Mouse (Mus musculus): Measurements from ENCODE around the gene Zmat3. TPM values are rescaled to one million over a fixed set of nuclear protein-coding genes. Genes with fewer than 3 reads are reported as not detected.

Zmat3 gene
- 5.4 and 5.9 TPM in 2 replicates for polyA plus RNA-seq (2012; rRNA removed)

DNA sequence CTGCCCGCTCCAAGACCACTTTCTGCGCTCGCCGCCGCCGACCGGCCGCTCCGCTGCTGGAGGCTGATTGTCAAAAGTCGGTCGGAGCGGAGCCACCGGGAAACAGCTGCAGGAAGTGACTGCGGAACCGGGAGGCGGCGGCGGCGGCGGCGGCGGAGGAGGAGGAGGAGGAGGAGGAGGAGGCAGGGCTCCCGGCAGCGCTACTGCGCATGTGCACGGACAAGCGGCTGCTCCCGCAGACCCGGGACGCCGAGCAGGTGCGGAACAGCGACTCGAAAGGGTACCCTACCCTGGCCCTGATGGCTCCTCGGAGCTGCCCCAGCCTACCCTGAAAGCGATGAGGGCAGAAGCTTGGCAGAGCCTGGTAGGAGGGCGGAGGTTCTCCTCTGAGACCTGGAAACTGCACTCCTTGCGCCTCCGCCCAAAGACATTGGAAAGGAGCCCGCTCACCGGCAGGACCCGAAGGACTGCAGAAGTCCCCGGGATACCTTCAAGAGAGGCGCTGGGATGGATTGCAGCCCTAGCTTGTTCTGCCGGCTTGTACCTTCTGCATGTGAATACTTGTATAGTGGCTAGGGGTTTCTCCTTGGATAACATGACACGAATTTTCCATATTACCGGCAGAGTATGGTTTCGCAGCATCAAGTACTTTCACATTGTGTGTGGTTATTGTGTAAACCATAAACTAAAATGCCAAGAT is at the start of gene Zmat3:
Gene Zmat3 (minus strand): TSS at position 469 of the 700 bp plus-strand sequence.
- WGBS = under 1% methylated on average over 45 of the region's 48 CpGs
- no peak for DNase-seq (ENCODE audit: low read depth, low spot score)

DNA sequence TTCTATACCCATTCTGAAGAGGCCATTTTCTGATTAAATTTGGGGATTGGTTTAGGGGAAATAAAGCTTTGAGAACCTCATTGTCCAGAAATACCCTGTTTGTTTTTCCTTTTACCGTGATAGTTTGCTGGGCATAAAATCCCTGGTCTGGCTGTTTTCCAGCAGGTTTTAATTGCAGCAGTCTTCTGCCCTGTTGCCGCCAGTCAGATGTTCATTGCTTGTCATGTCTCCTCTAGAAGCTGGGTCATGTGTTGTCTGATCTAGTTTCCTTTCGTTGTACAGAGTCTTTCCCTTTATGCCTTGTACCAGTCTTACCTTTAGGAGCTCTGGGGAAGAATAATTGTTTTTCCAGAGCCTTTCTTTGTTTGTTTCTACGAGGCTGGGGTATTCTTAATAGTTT is 48.6 kb upstream of the Zmat3 start:
- no peak for DNase-seq (ENCODE audit: low read depth, low spot score)
- WGBS = 30% methylated on average over 4 of the region's 4 CpGs

GRCm38 (mm10) chr3:32412502-32413044 is 46.8 kb upstream of the Zmat3 start:
- 68% methylated on average over 7 of the region's 7 CpGs for WGBS
- no peak for DNase-seq (ENCODE audit: low read depth, low spot score)

- DNase-seq (ENCODE audit: low read depth, low spot score) = no peak
- 42% methylated on average over 3 of the region's 3 CpGs for WGBS
Observed at GRCm38 (mm10) chr3:32408811-32409273, 43.0 kb upstream of the Zmat3 start.

DNA sequence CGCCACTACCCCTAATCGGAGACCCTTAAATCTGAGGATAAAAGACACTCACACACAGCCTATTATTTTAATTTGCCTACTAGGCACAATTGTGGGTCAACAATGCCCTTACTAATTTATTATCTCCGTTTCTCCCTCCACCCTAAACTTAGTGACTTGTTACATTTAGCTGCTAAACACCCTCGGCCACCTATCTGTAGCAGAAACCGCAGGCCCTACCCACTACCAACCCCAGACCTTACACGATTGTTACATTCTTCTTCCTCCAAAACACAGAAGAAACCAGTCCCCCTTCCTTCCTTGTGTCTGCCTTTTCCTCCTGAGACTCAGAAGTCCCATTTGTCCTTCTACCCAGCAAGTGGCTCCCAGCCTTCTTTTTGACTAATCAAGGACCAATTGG is 41.0 kb upstream of the Zmat3 start:
- no peak for DNase-seq (ENCODE audit: low read depth, low spot score)
- WGBS = 86% methylated on average over 6 of the region's 6 CpGs

GRCm38 (mm10) chr3:32405699-32406098 is 39.9 kb upstream of the Zmat3 start:
- DNase-seq (ENCODE audit: low read depth, low spot score) = no peak
- WGBS = 62% methylated on average over 1 of the region's 1 CpGs

DNA sequence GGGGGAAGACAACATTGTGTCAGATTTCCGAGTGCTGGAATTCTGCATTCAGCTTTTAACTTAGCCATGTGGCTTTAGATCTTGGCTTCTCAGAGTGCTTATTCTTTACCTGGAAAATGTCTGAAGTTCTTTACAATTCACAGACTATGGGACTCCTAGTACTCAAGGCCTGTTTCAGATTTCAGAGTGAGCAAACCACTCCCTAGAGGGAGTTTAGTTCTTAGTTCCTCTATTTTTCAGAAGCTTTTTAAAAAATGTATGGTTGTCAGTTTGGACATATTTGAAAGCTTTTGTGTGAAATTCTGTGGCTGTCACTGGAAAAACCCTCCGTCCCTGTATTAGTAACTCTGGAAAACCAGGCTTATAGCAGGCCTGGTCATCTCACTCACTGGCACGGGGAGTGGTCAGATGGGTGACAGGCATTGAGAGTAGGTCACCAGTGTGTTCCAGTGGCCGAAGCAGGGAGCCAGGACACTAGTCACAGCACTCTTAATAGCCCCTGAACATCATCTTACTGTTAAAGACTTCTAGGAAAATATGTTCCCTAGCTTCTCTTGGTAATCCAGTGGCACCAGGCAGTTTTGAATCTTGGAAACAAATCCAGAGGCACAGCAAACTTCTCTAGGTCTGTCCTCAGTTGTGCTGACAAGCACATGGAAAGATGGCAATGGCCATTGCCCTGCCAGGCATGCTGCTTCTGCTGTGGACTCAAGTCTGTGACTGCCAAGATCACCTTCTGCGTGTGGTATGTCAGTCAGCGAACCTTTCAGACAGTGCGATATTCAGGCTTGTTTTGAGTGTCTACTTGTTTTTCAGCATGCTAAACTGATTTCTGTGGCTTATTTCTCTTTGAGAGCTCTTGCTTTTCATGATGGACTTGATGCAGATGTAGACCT is 37.4 kb upstream of the Zmat3 start:
- WGBS = 74% methylated on average over 7 of the region's 7 CpGs
- no peak for DNase-seq (ENCODE audit: low read depth, low spot score)

DNA sequence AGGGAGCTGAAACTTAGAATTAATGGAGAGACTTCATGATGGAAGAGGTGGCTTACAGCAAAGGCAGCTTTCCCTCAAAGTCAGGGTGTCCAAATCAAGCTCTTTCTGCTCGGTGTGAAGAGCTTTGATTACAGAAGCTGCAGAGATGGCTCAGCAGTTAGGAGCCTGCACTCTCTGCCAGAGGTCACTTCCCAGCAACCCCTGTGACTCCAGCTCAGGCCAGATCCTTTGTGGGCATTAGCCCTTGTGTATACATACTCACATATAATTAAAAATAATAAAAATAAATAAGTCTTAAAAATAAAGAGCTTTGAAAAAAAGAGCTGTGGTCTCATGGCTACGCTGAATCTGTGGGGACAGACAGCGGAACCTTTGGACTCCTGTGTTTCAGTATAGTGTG is 35.8 kb upstream of the Zmat3 start:
- no peak for DNase-seq (ENCODE audit: low read depth, low spot score)
- 71% methylated on average over 3 of the region's 3 CpGs for WGBS

DNA sequence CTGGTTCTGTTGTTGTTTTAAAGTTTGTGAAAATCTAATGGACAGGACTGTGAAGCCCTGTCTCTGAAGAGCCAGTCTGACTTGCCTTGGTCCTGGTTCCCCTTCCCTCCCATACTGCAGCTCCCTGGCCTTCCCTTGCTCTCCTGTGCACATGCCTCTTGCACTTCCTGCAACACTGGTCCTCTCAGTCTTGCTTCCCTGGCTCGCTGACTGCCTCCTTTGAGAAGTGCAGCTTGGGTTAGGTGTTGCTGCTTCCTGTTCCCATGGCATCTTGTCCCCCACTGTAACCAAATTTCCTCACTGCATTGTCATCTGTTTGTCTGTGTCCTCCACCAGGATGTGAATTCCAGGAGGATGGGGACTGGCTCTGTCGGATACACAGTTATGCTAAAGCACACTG is 34.1 kb upstream of the Zmat3 start:
- no peak for DNase-seq (ENCODE audit: low read depth, low spot score)
- WGBS = 51% methylated on average over 2 of the region's 2 CpGs

- WGBS = 15% methylated on average over 4 of the region's 4 CpGs
- no peak for DNase-seq (ENCODE audit: low read depth, low spot score)
Observed at GRCm38 (mm10) chr3:32399381-32399780, 33.6 kb upstream of the Zmat3 start.

GRCm38 (mm10) chr3:32398623-32399022 is 32.8 kb upstream of the Zmat3 start:
- WGBS = 10% methylated on average over 4 of the region's 4 CpGs
- no peak for DNase-seq (ENCODE audit: low read depth, low spot score)

GRCm38 (mm10) chr3:32398175-32398538 is 32.3 kb upstream of the Zmat3 start:
- WGBS = under 1% methylated on average over 7 of the region's 7 CpGs
- DNase-seq (ENCODE audit: low read depth, low spot score) = no peak

DNA sequence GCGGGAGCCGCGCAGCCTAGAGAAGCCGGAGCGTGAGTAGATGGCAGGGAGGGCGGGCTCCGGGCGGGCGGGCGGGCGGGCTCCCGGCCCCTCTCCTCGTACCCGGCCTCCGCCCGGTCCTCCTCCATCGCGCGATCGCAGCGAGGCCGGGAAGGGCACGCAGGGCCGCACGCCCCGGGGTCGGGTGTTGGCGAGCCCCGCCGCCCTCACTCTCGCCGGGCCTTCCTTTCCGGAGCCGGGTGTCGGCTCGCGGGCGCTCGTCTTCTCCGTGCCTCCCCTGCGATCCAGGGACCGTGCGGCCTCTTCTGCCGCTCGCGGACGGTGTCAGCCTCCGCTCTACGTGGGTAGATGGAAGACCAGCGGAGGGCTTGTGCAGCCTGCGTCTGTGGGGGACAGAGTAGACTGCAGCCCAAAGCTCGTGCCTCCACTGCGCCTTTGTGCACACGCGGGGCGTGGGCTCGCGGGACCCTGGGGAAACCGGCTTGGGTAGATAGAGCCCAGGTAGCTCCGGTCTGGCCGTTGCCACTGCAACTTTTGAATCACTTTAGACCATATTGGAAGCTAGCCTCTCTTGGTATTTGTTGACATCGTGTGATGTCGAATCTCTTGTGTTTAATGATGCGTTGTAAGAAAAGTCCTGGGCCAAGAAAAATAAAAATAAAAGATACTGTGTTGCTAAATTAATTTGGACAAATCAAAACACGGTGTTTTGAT is 31.8 kb upstream of the Zmat3 start, which contains the start of gene Pik3ca:
Gene Pik3ca (plus strand): TSS at position 211 of the 714 bp plus-strand sequence.
- under 1% methylated on average over 58 of the region's 65 CpGs for WGBS
- no peak for DNase-seq (ENCODE audit: low read depth, low spot score)

DNA sequence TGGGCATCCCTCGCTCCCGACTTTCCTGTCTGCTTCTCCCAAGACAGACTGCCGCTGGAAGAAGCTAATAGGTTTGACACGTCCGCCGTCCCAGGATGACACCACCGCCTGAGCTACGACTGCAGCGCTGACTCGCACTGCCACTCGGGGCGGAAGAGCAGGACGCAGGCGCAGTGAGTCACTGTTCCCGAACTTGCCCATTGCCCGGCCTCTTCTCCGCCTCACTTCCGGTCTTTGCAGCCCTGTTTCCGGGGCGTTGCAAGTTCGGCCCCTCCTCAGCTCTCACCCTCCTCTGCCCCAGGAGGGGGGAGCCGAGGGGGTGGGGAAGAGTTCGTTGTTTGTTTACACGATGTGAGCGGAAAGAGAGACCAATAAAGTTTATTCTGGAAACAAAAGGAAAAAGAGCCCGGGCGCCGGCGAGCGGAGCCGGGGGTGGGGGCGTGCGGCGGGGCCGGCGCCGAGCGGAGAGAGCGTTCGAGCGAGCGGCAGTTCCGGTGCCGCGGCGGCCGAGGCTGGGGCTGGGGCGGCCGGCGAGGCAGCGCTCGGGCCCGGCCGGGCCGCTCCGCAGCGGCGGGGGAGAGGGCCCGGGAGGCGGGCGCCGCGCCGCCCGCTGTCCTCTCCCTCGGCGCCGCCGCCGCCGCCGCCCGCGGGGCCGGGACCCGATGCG is 31.1 kb upstream of the Zmat3 start:
- WGBS = 7% methylated on average over 69 of the region's 77 CpGs

DNA sequence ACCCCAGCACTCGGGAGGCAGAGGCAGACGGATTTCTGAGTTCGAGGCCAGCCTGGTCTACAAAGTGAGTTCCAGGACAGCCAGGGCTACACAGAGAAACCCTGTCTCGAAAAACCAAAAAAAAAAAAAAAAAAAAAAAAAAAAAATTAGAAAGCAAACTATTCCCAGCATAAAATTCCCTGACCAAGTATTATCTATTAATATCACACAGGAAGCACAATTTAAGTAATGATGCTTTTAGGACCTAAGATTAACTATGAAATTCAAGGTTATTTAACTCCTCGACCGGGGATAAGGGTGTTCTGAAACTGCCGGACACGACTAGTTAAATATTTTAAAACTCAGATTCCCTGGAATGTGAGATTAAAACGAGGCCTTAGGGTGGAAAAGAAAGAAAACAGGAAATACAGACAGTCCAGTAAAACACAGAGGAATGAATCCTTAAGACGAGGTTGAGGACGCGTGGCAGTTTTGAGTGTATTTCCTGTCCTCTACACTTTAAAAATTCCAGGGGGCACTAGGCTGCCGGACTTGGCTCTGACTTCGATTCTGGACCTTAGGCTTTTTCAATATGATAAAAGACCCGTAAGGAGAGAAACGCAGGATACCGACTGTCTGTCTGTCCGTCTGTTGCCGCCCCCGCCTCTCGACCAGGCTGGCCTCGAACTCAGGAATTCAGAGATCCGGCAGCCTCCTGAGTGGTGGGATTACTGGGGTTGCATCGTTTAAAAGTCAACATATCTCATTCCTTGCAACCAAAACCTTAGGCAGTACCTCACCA is 30.1 kb upstream of the Zmat3 start:
- WGBS = 11% methylated on average over 24 of the region's 24 CpGs
- DNase-seq (ENCODE audit: low read depth, low spot score) = no peak

More for the DNA sequence above, 31.1 kb upstream of the Zmat3 start:
- peak; percentile 99 for DNase-seq (ENCODE audit: low read depth, low spot score)

- WGBS = 86% methylated on average over 8 of the region's 8 CpGs
- no peak for DNase-seq (ENCODE audit: low read depth, low spot score)
Observed at GRCm38 (mm10) chr3:32393986-32394385, 28.2 kb upstream of the Zmat3 start.

DNA sequence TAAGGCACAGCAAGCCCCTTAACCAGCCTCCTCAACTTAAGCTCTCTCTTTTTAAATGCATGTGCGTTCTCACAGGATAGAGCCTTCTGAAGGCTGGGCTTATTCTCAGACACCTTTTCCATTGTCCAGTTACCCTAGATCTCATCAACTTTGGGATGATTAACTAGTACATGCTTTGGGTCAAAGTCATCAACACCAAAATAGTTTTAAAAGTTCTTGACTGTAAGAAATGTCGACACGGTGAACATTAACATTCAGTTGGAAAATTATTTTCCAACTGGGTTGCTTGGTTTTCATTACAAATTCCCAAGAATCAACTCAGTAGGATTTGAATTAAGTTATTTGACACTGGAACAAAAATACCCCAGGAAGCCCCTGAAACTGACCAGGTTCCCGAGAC is 27.0 kb upstream of the Zmat3 start:
- no peak for DNase-seq (ENCODE audit: low read depth, low spot score)
- WGBS = 91% methylated on average over 4 of the region's 4 CpGs

- 60% methylated on average over 3 of the region's 3 CpGs for WGBS
- no peak for DNase-seq (ENCODE audit: low read depth, low spot score)
Observed at GRCm38 (mm10) chr3:32381556-32381955, 15.7 kb upstream of the Zmat3 start.

DNA sequence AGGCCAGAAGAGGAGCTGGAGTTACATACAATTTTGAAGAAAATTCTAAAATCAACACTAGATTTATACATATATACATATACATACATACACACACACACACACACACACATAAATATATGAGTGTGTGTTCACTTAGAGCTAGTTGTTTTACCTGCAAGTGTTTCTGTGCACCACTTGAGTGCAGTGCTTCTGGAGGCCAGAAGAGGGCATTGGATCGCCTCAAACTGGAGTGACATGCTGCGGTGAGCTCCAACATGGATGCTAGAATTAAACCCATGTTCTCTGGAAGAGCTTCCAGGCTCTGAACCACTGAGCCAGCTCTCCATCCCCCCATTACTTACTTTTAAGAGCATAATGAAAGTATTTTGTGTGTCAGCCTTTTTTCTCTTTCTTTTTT is 14.1 kb upstream of the Zmat3 start:
- DNase-seq (ENCODE audit: low read depth, low spot score) = no peak
- WGBS = 52% methylated on average over 2 of the region's 2 CpGs

Data from large intestine, adult 2 months (tissue).